Mouse (Mus musculus) thymus, postnatal 0 days (tissue): ENCODE measurements at regions not wholly inside any gene's neighbourhood (a gene's known extent, or its start where the extent isn't known, plus 50 kb on each side); places are given as distances from the start of the nearest gene placed in this dataset.

ENCODE experiments used
- DNase-seq: peaks from one replicate; pipeline ENCODE4 v3.0.0-alpha.2; 2015; ENCODE audit warnings: low spot score

GRCm38 (mm10) chr13:19523686-19524085 lies 96.0 kb downstream of the Epdr1 start:
- no peak for DNase-seq

- DNase-seq = no peak
Measured at GRCm38 (mm10) chr13:19517938-19518777, 101.6 kb downstream of the Epdr1 start.

DNA sequence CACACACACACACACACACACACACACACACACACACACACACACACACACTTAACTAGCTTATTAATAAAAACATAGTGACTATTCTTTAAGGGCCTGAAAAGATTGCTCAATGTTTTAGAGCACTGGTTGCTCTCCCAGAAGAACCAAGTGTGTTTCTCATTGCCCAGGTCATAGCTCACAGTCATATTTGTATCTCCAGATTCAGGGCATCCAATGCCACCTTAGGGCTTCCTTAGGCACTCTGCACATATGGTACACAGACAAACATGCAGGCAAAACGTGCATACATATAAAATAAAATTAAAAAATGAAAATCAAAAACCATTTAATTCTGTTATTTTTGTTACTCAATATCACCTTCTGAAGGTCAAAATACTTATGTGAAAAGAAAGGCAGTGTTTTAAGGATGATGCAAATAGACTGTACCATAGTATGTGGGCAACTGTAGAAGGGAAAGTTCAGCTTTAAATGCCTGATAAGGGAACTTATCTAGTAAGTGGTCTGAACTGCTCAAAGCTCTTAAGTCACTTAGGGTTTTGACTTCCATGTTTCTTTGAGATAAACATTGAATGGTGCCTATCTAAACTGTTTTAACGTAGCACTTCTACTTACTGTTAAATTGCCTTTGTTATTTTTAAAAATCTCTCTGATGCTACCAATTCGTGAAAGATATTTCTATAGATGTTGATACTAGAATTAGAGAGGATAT lies 104.7 kb downstream of the Epdr1 start:
- no peak for DNase-seq

- DNase-seq = no peak
Measured at GRCm38 (mm10) chr13:19506543-19506942, 110.9 kb upstream of the Stard3nl start.

DNA sequence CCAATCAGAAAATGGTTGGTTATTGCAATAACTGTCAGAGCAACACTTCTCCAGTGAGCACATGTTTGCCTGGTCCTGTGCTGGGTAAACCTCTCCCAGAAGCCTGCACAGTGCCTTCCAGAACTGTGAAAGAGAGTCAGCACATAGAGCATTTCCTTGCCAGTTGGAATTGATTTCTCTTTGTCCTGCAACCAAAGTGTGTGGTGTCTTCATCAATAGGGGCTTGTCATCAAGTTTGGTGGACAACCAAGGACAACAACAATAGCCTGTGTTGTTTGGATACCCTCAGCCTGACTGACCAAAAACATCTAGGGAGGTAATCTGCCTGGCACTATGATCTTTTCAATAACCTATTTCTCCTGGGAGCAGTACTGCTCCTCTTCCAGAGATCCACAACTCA lies 108.6 kb upstream of the Stard3nl start:
- no peak for DNase-seq

GRCm38 (mm10) chr13:19482198-19482597 lies 86.6 kb upstream of the Stard3nl start:
- no peak for DNase-seq

DNA sequence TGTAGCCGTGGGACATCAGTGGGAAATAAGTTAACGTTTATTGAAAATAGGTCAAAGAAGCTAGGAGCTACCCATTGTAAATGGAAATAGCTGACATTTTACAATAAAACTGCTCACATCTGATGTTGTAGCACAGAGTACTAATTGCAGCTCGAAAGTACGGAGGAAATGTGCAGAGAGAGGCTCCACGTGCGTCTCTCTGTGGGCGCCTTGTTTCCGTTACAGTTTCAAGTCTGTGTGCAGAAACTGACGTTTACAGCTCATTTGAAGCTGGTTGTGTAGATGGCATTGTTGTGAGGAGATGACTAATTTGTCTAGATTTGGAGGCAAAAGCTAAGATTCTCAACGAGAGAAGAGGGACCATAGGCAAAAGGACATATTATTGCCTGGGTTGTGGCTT lies 78.4 kb upstream of the Stard3nl start:
- DNase-seq = peak; percentile 16

- no peak for DNase-seq
Measured at GRCm38 (mm10) chr13:19470729-19471128, 75.1 kb upstream of the Stard3nl start.

GRCm38 (mm10) chr13:19466722-19467384 lies 71.3 kb upstream of the Stard3nl start:
- no peak for DNase-seq

- DNase-seq = no peak
Measured at GRCm38 (mm10) chr13:19462966-19463365, 67.4 kb upstream of the Stard3nl start.

GRCm38 (mm10) chr13:19449387-19449786 lies 53.8 kb upstream of the Stard3nl start:
- no peak for DNase-seq
